Mouse (Mus musculus) heart, adult 9 months (tissue): ENCODE data around the gene Pdia2.

Experiments used
- DNase-seq, 2 experiments: peaks; one replicate each; pipeline ENCODE4 v3.0.0; 2022; ENCODE audit warnings: low spot score in 2 of 2

Gene Pdia2

GRCm38 (mm10) chr17:26198892-26199291 lies at the start of gene Pdia2:
Gene Pdia2 (minus strand): TSS chr17:26199087.
- DNase-seq = no peak

GRCm38 (mm10) chr17:26244101-26244841 lies 45.4 kb upstream of the Pdia2 start, which contains the start of gene Fam234a:
Gene Fam234a (minus strand): TSS chr17:26244242.
- DNase-seq = peak; percentile 95

- peak in 1 of 2 experiments; percentile 74 for DNase-seq
Observed at GRCm38 (mm10) chr17:26243471-26244100, 44.7 kb upstream of the Pdia2 start.

GRCm38 (mm10) chr17:26240990-26241389 lies 42.1 kb upstream of the Pdia2 start:
- DNase-seq = no peak

- no peak for DNase-seq
Observed at GRCm38 (mm10) chr17:26240120-26240790, 41.4 kb upstream of the Pdia2 start.

- DNase-seq = no peak
Observed at GRCm38 (mm10) chr17:26239551-26239950, 40.7 kb upstream of the Pdia2 start.

- no peak for DNase-seq
Observed at GRCm38 (mm10) chr17:26237667-26238066, 38.8 kb upstream of the Pdia2 start.

GRCm38 (mm10) chr17:26235077-26235815 lies 36.4 kb upstream of the Pdia2 start:
- DNase-seq = peak in 1 of 2 experiments; percentile 12

GRCm38 (mm10) chr17:26234386-26234785 lies 35.5 kb upstream of the Pdia2 start:
- DNase-seq = no peak

- DNase-seq = no peak
Observed at GRCm38 (mm10) chr17:26232863-26233262, 34.0 kb upstream of the Pdia2 start.

GRCm38 (mm10) chr17:26231156-26231555 lies 32.3 kb upstream of the Pdia2 start:
- DNase-seq = no peak

- no peak for DNase-seq
Observed at GRCm38 (mm10) chr17:26229776-26230175, 30.9 kb upstream of the Pdia2 start.

- no peak for DNase-seq
Observed at GRCm38 (mm10) chr17:26225150-26225549, 26.3 kb upstream of the Pdia2 start.

GRCm38 (mm10) chr17:26221508-26221907 lies 22.6 kb upstream of the Pdia2 start:
- no peak for DNase-seq

- no peak for DNase-seq
Observed at GRCm38 (mm10) chr17:26212681-26213080, 13.8 kb upstream of the Pdia2 start.

- no peak for DNase-seq
Observed at GRCm38 (mm10) chr17:26212241-26212640, 13.4 kb upstream of the Pdia2 start.

- no peak for DNase-seq
Observed at GRCm38 (mm10) chr17:26207686-26208085, 8.8 kb upstream of the Pdia2 start, which contains the start of gene Arhgdig. Gene Arhgdig (minus strand): TSS chr17:26207786.

GRCm38 (mm10) chr17:26206392-26206791 lies 7.5 kb upstream of the Pdia2 start:
- no peak for DNase-seq

GRCm38 (mm10) chr17:26204766-26205165 lies 5.9 kb upstream of the Pdia2 start:
- DNase-seq = no peak

- DNase-seq = peak in 1 of 2 experiments; percentile 11
Observed at GRCm38 (mm10) chr17:26203321-26203811, 4.5 kb upstream of the Pdia2 start.

GRCm38 (mm10) chr17:26202737-26203136 lies 3.9 kb upstream of the Pdia2 start, which contains the start of gene Rgs11:
Gene Rgs11 (plus strand): TSS chr17:26202951.
- no peak for DNase-seq

GRCm38 (mm10) chr17:26201998-26202397 lies 3.1 kb upstream of the Pdia2 start:
- no peak for DNase-seq
